Mouse (Mus musculus) retina, embryonic 14.5 days (tissue): Measurements from ENCODE around the gene Hpcal1.

Experiments
- DNase-seq: peaks from one replicate; pipeline ENCODE4 v3.0.0-alpha.2; 2015; ENCODE audit warnings: low spot score

Hpcal1 gene

DNA sequence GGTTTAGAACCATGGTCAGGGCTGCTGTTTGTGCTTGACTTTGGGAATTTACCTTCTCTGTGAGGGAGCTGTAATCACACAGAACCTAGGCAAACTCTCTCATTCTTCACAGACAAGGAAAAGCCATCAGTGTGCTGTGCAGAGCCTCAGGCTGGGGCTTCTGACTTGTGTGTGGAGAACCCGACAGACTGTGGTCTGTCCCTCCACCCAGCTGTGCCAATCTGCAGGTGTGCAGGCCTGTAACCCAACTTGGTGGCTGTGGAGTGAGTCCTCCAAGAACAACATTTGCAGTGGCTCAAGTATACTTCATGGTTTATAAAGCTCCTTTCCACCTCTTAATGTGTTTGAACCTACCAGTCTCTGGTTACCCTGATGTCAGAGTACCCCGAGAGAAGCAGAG is 4.5 kb upstream of the Hpcal1 start:
- DNase-seq: no peak

DNA sequence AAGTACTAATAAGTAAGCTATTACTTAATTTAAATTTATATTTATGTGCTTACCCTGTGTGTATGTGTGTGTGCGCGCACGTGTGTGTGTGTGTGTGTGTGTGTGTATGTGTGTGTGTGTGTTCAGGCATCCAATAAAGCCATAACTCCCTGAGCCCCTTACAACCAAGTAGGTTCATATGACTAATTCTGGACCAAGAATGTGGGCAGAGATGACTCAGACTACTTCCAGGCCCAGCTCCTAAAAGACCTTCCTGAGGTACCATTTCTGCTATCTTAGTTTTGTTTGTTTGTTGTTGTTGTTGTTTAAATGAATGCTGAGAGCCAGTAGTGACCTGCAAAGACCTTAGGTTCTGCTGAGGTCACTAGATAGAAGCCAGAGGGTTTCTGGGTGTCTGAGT is 1.7 kb upstream of the Hpcal1 start:
- no peak for DNase-seq

DNA sequence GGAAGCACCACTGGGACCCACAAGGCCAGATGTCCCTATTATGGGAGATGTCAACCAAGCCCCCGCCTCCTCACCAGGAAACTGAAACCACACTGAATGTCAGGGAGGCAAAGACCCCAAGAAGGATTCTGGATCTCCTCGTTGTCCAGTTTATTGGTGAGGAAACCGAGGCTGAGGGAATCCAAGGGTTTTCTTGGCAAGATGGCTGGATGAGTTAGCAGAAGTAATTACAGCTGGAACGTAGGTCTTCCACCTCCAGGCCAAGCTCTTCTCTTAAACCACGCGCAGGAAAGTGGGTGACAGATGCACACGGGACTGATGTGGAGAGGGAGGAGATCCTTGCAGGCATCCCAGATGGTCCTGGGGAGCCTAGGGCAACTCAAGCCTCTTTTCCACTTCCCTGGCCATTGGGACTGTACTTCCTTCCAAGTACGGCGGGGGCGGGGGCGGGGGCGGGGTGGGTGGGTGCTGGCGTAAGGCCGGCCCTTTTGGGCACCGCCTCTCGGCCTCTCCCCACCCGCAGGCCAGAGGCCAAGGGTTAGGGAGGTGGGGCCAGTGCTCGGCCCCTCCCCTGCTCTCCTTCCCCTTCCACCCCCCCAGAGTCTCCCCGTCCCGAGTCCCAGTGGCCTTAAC is 609 bp upstream of the Hpcal1 start:
- peak; percentile 64 for DNase-seq

DNA sequence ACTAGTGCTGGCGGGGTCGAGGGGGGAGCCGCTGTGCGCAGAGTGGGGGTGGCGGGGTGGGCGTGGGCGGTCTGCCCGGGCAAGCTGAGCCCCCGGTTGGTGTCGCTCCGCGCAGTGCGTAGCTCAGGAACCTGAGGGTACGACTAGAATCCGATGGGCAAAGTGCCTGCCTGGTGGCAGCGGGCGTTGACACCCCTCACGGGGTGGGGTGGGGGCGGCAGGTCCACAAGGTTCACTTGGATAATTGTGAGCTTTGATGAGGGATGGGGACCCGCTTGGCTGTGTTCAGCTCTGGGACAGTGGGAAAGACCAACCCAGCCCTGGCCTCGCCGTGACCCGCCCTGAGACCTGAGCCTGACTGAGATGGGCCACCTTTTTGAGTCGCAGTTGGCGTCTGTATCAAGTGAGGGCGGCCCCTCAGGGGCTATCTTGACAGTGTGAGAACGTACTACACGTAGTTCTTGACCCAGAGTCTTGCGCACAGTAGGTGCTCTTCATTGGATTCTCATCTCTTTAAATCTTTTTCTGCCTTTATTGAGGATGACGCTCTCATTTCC is 742 bp downstream of the Hpcal1 start:
- DNase-seq: peak; percentile 45

DNA sequence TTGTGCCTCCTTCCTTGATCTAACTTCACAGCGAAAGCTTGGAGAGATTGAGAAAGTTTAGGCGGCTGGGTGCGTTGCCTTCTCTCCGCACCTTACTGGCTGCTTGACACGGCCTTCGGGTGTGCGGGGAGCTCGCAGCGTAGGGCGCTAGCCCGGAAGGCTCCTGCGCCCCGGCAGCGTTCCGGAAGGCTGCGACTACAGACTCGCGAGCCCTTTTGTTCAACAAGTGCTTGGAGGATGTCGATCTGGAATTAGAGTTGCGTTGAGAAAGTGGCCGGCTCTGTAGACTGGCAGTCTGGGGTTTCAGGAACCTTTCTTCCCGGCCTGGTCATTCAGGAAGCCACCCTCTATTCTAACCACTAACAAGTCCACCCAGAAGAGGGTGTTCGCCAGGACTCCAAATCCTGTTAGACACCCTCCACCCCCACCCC is 1.2 kb downstream of the Hpcal1 start:
- DNase-seq: peak; percentile 30

DNA sequence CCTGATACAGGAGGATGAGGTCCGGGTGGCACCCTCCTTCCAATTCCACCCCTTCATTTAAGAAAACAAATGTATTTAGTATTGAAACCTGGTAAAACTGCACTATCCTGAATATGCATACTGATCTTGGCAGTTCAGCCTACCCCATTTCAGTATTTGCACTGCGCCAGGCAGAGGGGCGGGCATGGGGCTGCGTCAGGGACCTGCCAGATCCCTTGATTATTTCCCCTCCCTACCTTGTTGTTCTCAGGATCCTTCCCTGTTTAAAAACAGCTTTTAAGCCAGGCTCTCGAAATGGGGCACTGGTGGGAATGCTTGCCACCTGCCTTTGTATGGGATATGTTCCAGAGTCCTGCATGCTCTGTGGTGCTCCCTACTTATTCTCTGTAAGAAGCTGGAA is 1.7 kb downstream of the Hpcal1 start:
- no peak for DNase-seq

DNA sequence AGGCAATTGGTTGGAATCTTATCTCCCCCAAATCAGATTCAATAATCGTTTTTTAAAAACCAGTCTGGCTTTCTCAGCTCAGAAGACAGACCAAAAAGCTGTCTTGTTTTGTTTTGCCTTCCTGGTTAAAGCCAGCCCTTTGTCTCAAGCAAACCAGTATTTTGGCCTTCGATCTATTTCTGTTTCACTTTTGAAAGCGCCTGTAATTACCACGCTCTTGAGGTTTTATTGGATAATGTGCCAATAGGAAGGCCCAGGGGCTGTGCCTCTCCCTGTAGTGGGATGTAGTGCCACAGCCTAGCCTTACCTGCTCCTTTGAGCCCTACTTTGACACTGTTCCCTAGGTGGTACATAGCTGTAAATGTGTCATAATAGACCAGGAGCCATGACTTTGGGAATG is 2.3 kb downstream of the Hpcal1 start:
- DNase-seq: no peak

DNA sequence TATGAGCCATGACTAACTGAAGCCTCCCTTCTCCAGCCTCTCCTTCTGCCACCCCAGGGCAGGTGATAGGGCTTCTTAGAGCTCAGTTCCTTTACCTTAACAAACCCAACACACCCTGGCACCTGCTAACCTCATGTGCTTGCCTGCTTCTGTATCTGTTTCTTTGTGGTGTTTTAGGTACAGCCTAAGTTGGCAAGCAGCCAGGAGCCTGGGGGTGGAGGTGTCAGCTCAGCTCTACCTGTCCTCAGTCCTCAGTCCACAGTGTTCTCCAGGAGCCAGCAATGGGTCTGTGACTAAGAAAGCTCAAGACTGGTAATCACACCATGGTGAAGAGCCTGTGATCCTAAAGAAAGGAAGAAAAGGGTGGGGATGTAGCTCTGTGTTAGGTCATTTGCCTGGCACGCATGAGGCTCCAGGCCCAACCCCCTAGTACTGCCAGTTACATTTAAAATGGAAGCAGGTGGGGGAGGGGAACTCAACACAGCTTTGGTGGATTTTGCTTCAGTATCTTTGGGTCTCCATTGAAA is 4.0 kb downstream of the Hpcal1 start:
- DNase-seq: no peak

DNA sequence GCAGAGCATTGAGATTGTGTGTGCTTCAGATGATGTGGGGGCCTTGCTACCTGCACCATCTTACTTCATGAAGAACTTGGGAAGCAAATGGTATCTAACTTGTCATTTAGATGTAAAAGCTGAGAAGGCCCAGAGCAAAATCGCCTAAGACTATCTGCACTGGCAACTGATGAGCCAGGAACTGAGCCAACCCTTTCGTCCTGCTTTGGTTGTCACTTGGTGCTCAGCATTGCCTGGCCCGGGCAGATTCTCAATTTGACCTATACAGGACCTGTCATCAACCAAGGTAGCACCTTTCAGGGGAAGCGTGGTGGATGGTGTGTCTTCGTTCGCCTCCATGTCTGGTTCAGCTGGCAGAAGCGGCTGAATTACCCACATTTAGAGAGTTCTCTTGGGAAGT is 5.7 kb downstream of the Hpcal1 start:
- no peak for DNase-seq

DNA sequence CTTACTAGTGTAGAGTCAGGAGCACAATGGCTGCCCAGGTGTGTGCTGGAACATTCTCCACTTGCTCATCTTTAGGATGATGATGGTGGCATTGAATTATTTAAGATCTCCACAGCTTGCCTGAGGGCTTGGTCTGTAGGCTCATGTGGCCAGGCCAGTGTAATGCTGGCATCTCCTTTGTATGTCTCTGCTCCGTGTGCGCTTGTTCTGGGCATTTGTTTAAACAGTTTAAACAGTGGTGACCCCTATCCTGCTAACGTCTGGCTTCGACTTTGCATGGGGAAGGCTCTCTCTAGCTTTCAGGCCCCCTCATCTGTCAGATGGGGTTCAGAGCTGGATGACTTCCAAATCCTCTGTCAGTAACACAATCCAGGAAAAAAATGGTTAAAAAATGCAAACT is 8.3 kb downstream of the Hpcal1 start:
- DNase-seq: no peak

DNA sequence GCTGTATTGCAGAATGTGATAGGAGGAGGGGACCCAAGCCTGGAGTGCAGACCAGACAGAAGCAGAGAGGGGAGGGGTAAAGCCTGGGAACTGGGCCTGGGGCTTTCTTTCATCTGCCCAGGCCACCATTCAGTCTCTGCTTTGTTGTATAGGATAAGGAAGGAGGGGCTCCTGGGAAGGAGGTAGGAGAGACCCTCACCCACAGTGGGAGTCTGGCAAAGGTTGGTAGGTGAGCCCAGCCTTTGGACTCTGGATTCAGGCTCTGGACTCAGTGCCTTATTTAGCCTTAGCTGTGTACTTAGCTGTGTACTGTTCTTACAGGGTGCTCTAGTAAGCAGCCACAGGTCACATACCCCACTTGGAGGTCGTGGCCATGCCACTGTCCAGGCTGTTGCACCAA is 8.8 kb downstream of the Hpcal1 start:
- no peak for DNase-seq

DNA sequence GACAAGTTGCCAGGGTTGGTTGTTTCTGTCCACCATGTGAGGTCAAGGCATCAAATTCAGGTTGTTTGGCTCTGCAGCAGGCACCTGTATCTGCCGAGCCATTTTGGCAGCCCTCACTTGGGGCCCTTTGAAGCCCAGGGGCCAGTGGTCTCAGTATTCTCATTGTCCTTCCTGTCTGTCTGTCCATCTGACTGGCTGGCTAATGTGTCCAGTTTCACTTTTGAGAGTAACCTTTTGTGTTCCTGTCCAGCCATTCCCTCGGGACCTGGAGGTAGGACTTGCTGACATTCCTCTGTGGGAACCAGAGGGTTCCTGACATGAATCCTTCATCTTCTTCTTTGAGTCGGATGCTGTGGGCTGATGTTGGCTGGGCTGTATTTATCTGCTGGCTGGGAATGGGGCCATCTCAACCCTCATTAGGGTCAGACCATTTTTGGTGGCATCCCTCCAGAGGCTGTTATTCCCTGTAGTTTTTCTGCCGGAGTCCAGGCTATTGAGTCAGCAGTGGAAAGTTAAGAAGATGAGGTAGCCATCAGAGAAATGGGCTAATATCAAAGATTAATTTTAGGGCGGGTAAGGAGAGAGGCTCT is 10.6 kb downstream of the Hpcal1 start:
- DNase-seq: no peak

DNA sequence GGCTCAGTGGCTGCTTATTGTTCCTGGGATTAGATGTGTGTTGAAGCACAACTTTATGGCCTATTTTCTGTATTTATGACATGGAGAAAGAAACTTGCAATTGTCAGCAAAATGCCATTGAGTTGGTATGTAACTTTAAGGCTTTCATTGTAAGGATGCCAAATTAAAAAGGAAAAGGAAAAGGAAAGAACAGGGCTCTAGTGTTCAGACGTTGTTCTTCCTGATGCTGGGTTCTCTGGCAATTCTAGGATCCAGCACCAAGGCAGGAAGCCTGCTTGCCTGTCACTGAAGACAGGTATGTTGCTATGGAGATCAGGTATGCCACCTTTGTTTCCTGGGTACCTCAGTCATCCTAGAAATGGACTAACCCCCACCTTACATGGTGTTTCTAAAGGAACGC is 11.1 kb downstream of the Hpcal1 start:
- no peak for DNase-seq

DNA sequence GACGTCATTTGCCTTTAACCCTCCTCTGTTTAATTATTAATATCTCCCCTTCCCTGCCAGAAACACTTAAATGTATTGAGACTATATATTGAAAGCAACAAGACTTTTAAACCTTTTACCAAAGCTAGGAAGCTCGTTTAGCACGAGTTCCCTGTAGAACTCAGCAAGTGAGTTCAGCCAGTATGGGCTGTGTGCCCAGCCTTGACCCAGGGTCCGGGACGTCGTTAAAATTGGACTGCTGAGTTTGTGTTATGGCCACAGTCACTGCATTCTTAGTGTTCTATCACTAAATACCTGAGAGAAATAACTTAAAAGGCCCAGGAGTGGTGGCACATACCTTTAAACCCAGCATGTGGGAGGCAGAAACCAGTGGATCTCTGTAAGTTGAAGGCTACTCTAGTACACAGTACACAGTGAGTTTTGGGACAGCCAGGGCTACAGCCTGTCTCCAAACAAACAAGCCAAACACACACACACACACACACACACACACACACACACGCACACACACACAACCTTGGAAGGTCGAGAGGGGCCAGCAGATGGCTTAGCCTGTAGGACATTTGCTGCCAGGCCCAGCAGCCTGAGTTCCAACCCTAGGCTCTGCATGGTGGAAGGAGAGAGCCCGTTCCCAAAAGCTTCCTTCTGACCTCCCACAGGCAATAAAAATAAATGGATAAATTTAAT is 11.7 kb downstream of the Hpcal1 start:
- DNase-seq: no peak

DNA sequence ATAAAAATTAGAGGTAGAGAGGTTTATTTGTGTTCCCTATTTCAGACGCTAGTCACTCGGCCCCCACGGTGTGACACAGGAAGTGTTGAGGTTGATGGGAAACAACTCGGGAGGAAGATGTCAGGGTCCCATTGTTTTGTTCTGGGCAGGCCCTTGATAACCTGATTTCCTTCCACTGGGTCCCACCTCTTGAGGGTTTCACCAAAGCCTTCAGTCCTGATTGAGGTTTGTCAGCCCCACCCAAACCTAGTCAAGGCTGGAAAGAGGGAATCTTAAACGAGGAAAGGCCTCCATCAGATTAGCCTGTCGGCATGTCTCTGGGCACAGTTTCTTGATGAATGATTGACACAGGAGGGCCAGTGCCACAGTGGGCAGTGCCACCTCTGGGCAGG is 12.3 kb downstream of the Hpcal1 start:
- DNase-seq: no peak

DNA sequence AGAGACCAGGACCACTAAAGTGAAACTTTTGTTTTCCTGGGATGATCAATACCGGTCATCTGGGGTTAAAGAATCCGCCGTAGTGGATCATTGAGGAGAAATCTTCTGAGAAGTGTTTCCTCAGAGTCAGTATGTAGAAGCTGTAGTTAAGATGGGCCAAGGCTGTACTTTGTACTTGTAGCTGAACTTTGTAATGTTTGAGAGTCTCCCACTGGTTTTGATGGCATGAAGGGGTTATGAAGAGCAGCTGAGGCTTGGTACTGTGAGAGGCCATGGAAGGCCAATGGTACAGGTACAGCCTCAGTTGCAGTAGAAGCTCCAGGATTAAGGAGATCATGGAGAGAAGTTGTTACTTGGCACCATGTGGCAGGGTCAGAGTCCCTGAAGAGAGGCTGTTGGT is 13.2 kb downstream of the Hpcal1 start:
- DNase-seq: no peak

DNA sequence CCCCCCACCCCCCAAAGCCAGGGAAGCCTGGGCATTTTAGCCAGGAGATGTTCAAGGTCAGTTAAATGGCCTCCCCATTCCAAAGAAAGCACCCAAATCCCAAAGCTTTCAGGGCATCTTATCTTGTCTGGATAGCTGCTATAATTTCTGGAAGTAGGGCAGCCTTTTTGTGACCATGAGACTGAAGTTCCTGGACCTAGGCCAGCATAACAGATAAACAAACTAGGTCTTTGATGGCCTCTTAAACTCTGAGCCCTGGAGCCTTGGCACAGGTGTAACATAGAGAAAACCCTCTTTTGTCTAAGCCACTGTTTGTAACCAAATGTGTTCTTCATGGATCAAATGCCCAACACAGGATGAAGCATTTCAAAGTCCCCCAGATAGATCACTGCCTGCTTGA is 16.8 kb downstream of the Hpcal1 start:
- DNase-seq: no peak

DNA sequence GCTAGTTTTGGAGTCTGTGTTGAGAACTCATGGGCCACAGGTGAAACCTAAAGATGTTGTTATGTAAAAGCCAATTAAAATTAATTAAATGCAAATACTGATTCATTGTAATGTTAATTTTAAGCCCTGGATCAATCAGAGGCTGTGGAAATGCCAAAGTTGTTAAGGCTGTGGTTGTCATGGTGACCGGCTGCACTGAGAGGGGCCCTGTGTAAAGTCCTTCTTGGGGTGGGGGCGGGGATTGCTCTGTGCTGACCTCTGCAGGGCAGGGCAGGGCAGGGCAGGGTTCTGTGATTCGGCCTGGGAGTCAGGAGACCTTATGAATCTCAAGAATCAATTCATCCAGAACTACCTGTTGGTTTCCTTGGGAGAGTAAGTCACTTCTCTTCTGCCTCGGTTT is 18.8 kb downstream of the Hpcal1 start:
- peak; percentile 42 for DNase-seq

DNA sequence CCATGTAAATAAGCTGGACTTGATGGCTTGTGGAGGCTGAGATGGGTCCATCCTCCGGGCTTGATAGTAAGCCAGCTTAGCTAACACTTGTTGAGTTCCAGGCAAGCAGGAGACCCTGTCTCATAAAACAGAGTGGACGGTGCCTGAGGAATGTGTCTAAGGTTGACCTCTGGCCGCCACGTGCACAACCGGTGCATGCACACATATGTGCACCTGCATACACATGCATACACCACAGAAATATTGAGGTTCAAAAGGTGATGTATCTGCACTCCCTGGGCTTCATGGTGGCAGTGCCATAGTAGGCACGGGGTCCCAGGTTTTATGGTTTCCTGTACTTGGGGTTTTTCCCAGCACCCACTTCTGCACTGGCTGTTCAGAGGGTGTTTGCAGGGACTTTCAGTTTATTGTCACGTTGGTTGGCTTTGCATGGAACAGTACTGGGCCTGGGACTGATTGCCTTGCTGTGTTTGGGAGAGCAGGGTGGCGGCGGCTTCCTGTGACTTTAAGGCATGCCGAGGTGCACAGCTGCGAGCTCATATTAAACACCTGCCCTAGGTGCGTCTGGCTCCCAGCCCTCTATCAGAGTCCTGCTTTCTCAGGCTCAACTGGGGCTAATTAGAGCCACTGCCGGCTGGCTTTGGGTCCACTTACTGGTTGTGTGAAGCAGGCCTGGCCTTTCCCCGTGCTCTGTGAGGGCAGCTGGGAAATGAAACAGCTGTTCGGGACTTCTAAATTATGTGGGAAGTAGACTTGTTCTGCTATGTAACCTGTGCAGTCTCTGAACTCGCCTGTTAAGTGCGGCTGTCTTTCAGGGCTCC is 19.5 kb downstream of the Hpcal1 start:
- no peak for DNase-seq

DNA sequence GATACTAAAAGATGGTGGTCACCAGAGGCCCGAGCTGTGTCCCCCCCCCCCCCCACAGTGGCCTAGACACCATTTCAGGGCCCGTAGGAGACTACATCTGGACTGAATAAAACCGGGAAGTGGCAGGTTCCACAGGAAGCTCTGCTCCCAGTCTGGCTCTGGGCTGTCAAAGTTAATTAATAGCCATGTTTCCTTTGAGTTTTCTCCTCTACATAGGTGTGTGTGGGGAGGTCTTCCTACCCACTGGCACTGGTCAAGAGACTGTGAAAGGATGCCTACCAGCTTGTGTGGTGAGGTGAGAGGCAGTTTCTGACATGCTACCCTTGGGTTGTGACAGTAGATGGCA is 20.1 kb downstream of the Hpcal1 start:
- no peak for DNase-seq

DNA sequence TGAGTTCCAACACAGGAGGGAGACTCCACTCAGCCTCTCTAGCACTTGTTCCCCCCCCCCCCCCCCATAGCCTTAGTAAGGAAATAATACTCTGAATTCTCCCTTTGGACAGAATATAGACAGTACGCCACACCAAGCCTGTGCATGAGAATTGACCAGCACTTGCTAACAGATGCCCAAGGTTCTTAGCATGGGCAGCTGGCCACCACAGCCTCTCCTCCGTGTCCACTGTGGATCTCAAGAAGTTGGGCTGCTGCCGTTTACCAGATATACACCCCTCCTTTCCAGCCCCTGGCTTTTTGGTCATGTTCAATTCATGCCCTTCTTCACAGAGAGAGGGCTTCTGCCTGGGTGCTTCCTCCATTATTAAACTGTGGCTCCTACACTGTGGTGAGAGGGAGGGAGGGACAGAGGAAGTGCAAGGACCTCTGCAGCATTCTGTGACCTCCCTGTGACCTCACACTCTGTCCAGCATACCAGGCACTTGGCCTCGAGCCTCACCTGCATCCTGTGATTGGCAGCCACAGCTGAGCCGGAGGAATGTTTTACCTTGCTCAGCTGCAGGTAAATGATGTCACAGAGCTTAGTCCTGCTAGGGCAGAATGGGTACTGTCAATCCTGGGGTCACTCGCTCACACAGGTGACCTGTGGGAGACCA is 21.2 kb downstream of the Hpcal1 start:
- no peak for DNase-seq

DNA sequence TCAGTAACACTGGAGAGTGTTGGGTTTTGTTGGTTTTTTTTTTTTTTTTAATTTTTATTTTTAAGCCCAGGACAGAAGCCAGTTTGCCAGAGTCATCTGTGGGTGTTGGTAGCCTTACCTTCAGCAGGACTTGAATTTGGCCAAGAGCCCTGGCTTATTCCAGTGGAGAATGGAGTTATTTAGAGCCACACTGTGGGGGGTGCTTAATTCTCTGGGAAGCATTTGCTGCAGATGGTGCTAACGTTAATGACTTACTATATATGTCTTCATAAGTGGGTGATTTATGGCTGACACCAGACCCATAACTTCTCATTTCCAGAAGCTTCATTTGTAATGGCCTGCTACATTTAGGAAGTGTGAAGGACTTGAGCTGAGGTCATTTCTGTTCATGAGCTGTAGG is 21.9 kb downstream of the Hpcal1 start:
- DNase-seq: no peak
